Mouse (Mus musculus): ENCODE results near the gene Slit3. TPM values are rescaled to one million over a fixed set of nuclear protein-coding genes. Genes with fewer than 3 reads are reported as not detected.

The Slit3 gene
- polyA plus RNA-seq, 1 experiment from 2014 or later, result 9.0 TPM

- H3K9me3 ChIP-seq (ENCODE audit: control insufficient read depth, low read length), result no peaks in the 10 kb centered on the region
- H3K27ac ChIP-seq (ENCODE audit: low read depth, low read length), result no peak overlapping the region
- H3K4me3 ChIP-seq (ENCODE audit: low read length), result no peak overlapping the region
- 44% methylated on average over 5 of the region's 5 CpGs for WGBS
- no peaks in the 10 kb centered on the region for H3K36me3 ChIP-seq (ENCODE audit: control insufficient read depth, insufficient read depth, low read length)
- H3K4me2 ChIP-seq (ENCODE audit: low read length), result no peak overlapping the region
- no peak for ATAC-seq
- H3K27me3 ChIP-seq (replicated peaks; ENCODE audit: control insufficient read depth, insufficient read depth, low read length), result no peaks in the 10 kb centered on the region; the same call in 1 of the 2 replicates
- no peaks in the 10 kb centered on the region; the same call in 1 of the 2 replicates for H3K4me1 ChIP-seq (ENCODE audit: control insufficient read depth, insufficient read depth, low read depth, low read length)
- no peak overlapping the region for H3K9ac ChIP-seq (ENCODE audit: low read depth, low read length)
Measured at GRCm38 (mm10) chr11:35491701-35492100, 370.7 kb downstream of the Slit3 start.

DNA sequence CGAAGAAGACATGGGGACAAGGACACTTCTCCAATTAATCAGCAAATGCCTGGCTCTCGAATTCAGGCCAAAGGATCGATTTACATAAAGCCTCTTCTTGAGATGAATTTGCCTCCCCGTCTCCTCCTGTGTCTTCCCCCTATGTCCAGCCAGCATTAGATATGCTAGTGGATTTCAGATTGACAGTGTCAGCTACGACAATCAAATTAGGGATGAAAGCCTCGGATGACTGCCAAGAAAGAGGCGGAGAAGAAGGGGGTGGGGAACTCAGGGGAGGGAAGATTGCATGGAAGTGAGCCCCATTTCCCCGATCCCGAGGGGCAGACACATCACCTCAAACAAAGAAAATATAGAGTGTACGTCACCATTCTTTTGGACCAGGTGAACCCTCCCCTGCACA, 375.9 kb downstream of the Slit3 start:
- no peak for ATAC-seq
- Histone ChIP-seq H3K9me3 (ENCODE audit: control insufficient read depth, low read length) (no peaks in the 10 kb centered on the region), H3K4me1 (ENCODE audit: control insufficient read depth, insufficient read depth, low read depth, low read length) (0 out of 2 replicates have a peak, but pooled peaks cover 2% of the 10 kb centered on the region), H3K4me2 (ENCODE audit: low read length) (no peak overlapping the region), H3K9ac (ENCODE audit: low read depth, low read length) (no peak overlapping the region), H3K4me3 (ENCODE audit: low read length) (no peak overlapping the region), H3K36me3 (ENCODE audit: control insufficient read depth, insufficient read depth, low read length) (no peaks in the 10 kb centered on the region), H3K27ac (ENCODE audit: low read depth, low read length) (no peak overlapping the region), H3K27me3 (replicated peaks; ENCODE audit: control insufficient read depth, insufficient read depth, low read length) (no peaks in the 10 kb centered on the region; the same call in 1 of the 2 replicates)
- 49% methylated on average over 10 of the region's 10 CpGs for WGBS

GRCm38 (mm10) chr11:35497961-35498360, 376.9 kb downstream of the Slit3 start:
- no peak overlapping the region for H3K27ac ChIP-seq (ENCODE audit: low read depth, low read length)
- H3K4me1 ChIP-seq (ENCODE audit: control insufficient read depth, insufficient read depth, low read depth, low read length), result 0 out of 2 replicates have a peak, but pooled peaks cover 2% of the 10 kb centered on the region
- no peak overlapping the region for H3K4me3 ChIP-seq (ENCODE audit: low read length)
- no peak for ATAC-seq
- no peaks in the 10 kb centered on the region for H3K9me3 ChIP-seq (ENCODE audit: control insufficient read depth, low read length)
- H3K36me3 ChIP-seq (ENCODE audit: control insufficient read depth, insufficient read depth, low read length), result no peaks in the 10 kb centered on the region
- 66% methylated on average over 8 of the region's 8 CpGs for WGBS
- H3K4me2 ChIP-seq (ENCODE audit: low read length), result no peak overlapping the region
- H3K27me3 ChIP-seq (replicated peaks; ENCODE audit: control insufficient read depth, insufficient read depth, low read length), result no peaks in the 10 kb centered on the region; the same call in 1 of the 2 replicates
- no peak overlapping the region for H3K9ac ChIP-seq (ENCODE audit: low read depth, low read length)

GRCm38 (mm10) chr11:35502128-35502527, 381.1 kb downstream of the Slit3 start:
- H3K9me3 ChIP-seq (ENCODE audit: control insufficient read depth, low read length), result no peaks in the 10 kb centered on the region
- H3K9ac ChIP-seq (ENCODE audit: low read depth, low read length), result no peak overlapping the region
- 0 out of 2 replicates have a peak, but pooled peaks cover 2% of the 10 kb centered on the region for H3K4me1 ChIP-seq (ENCODE audit: control insufficient read depth, insufficient read depth, low read depth, low read length)
- no peak overlapping the region for H3K4me3 ChIP-seq (ENCODE audit: low read length)
- 9% methylated on average over 3 of the region's 3 CpGs for WGBS
- no peak overlapping the region for H3K4me2 ChIP-seq (ENCODE audit: low read length)
- H3K36me3 ChIP-seq (ENCODE audit: control insufficient read depth, insufficient read depth, low read length), result no peaks in the 10 kb centered on the region
- no peak overlapping the region for H3K27ac ChIP-seq (ENCODE audit: low read depth, low read length)
- H3K27me3 ChIP-seq (replicated peaks; ENCODE audit: control insufficient read depth, insufficient read depth, low read length), result no peaks in the 10 kb centered on the region; the same call in 1 of the 2 replicates
- no peak for ATAC-seq

DNA sequence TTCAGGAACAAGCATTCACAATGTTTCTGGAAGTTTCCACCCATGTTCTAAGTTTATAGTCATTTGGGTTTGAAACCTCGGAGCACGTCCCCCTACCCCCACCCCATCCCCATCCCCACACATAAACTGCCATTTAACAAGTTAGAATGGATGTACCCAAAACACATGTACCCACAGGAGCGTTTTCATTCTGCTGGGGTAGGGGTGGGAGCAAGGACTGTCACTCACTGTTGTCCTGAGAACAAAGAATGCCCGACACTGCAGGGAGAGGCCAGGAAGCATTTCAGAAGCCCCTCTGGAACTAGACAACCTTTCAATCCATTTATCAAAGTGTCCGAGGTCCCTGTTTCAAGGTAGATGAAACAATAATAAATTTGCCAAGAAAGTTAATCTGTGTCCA, 383.0 kb downstream of the Slit3 start:
- no peak for ATAC-seq
- no peak overlapping the region for H3K27ac ChIP-seq (ENCODE audit: low read depth, low read length)
- no peak overlapping the region for H3K4me3 ChIP-seq (ENCODE audit: low read length)
- no peaks in the 10 kb centered on the region for H3K36me3 ChIP-seq (ENCODE audit: control insufficient read depth, insufficient read depth, low read length)
- peaks cover 5% of the 10 kb centered on the region; the same call in 1 of the 2 replicates for H3K4me1 ChIP-seq (ENCODE audit: control insufficient read depth, insufficient read depth, low read depth, low read length)
- H3K27me3 ChIP-seq (replicated peaks; ENCODE audit: control insufficient read depth, insufficient read depth, low read length), result no peaks in the 10 kb centered on the region; the same call in 1 of the 2 replicates
- H3K9ac ChIP-seq (ENCODE audit: low read depth, low read length), result no peak overlapping the region
- no peak overlapping the region for H3K4me2 ChIP-seq (ENCODE audit: low read length)
- H3K9me3 ChIP-seq (ENCODE audit: control insufficient read depth, low read length), result no peaks in the 10 kb centered on the region
- 18% methylated on average over 5 of the region's 5 CpGs for WGBS

DNA sequence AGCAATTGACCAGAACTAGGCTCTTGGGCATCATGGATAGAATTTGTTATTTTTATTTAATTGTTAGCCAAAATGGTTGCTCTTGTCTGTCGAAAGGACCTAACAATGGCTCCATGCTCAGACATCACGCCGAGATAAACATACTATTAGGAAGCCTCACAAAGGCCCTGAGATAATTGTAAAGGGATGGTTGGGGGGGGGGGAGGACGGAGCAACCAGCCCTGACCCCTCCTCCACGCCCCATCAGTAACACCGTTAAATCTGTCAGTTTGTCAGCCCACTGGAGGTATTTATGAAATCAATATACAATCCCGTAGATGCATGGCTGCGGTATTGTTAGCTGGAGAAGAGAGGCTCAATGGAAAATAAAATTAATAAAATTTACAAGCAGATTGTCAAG, 383.9 kb downstream of the Slit3 start:
- ATAC-seq, result no peak
- H3K9ac ChIP-seq (ENCODE audit: low read depth, low read length), result no peak overlapping the region
- WGBS, result 34% methylated on average over 8 of the region's 8 CpGs
- H3K27me3 ChIP-seq (replicated peaks; ENCODE audit: control insufficient read depth, insufficient read depth, low read length), result no peaks in the 10 kb centered on the region; the same call in 1 of the 2 replicates
- H3K4me3 ChIP-seq (ENCODE audit: low read length), result no peak overlapping the region
- H3K9me3 ChIP-seq (ENCODE audit: control insufficient read depth, low read length), result no peaks in the 10 kb centered on the region
- no peak overlapping the region for H3K4me2 ChIP-seq (ENCODE audit: low read length)
- H3K27ac ChIP-seq (ENCODE audit: low read depth, low read length), result no peak overlapping the region
- H3K36me3 ChIP-seq (ENCODE audit: control insufficient read depth, insufficient read depth, low read length), result no peaks in the 10 kb centered on the region
- H3K4me1 ChIP-seq (ENCODE audit: control insufficient read depth, insufficient read depth, low read depth, low read length), result peaks cover 5% of the 10 kb centered on the region; the same call in 1 of the 2 replicates

- no peak for ATAC-seq
Measured at GRCm38 (mm10) chr11:35505316-35505715, 384.3 kb downstream of the Slit3 start.

GRCm38 (mm10) chr11:35505817-35506216, 384.8 kb downstream of the Slit3 start:
- Histone ChIP-seq H3K27ac (ENCODE audit: low read depth, low read length) (no peak overlapping the region), H3K4me3 (ENCODE audit: low read length) (no peak overlapping the region), H3K9ac (ENCODE audit: low read depth, low read length) (no peak overlapping the region), H3K36me3 (ENCODE audit: control insufficient read depth, insufficient read depth, low read length) (no peaks in the 10 kb centered on the region), H3K4me2 (ENCODE audit: low read length) (no peak overlapping the region), H3K27me3 (replicated peaks; ENCODE audit: control insufficient read depth, insufficient read depth, low read length) (no peaks in the 10 kb centered on the region; the same call in 1 of the 2 replicates), H3K9me3 (ENCODE audit: control insufficient read depth, low read length) (no peaks in the 10 kb centered on the region), H3K4me1 (ENCODE audit: control insufficient read depth, insufficient read depth, low read depth, low read length) (peaks cover 5% of the 10 kb centered on the region; the same call in 1 of the 2 replicates)
- no peak for ATAC-seq
- 23% methylated on average over 9 of the region's 9 CpGs for WGBS

More at GRCm38 (mm10) chr11:35505316-35505715, 384.3 kb downstream of the Slit3 start:
- 56% methylated on average over 4 of the region's 4 CpGs for WGBS
- no peak overlapping the region for H3K9ac ChIP-seq (ENCODE audit: low read depth, low read length)
- no peaks in the 10 kb centered on the region; the same call in 1 of the 2 replicates for H3K27me3 ChIP-seq (replicated peaks; ENCODE audit: control insufficient read depth, insufficient read depth, low read length)
- H3K9me3 ChIP-seq (ENCODE audit: control insufficient read depth, low read length), result no peaks in the 10 kb centered on the region
- peaks cover 5% of the 10 kb centered on the region; the same call in 1 of the 2 replicates for H3K4me1 ChIP-seq (ENCODE audit: control insufficient read depth, insufficient read depth, low read depth, low read length)
- H3K36me3 ChIP-seq (ENCODE audit: control insufficient read depth, insufficient read depth, low read length), result no peaks in the 10 kb centered on the region
- H3K27ac ChIP-seq (ENCODE audit: low read depth, low read length), result no peak overlapping the region
- H3K4me3 ChIP-seq (ENCODE audit: low read length), result no peak overlapping the region
- H3K4me2 ChIP-seq (ENCODE audit: low read length), result no peak overlapping the region

- H3K27me3 ChIP-seq (replicated peaks; ENCODE audit: control insufficient read depth, insufficient read depth, low read length), result no peaks in the 10 kb centered on the region
Measured at GRCm38 (mm10) chr11:35507781-35508390, 386.9 kb downstream of the Slit3 start.

More at GRCm38 (mm10) chr11:35507781-35508390, 386.9 kb downstream of the Slit3 start:
- no peak overlapping the region for H3K4me2 ChIP-seq (ENCODE audit: low read length)
- H3K4me1 ChIP-seq (ENCODE audit: control insufficient read depth, insufficient read depth, low read depth, low read length), result peaks cover 8% of the 10 kb centered on the region
- H3K9ac ChIP-seq (ENCODE audit: low read depth, low read length), result no peak overlapping the region
- H3K4me3 ChIP-seq (ENCODE audit: low read length), result no peak overlapping the region
- 36% methylated on average over 9 of the region's 9 CpGs for WGBS
- H3K36me3 ChIP-seq (ENCODE audit: control insufficient read depth, insufficient read depth, low read length), result no peaks in the 10 kb centered on the region
- H3K27ac ChIP-seq (ENCODE audit: low read depth, low read length), result no peak overlapping the region
- no peak for ATAC-seq
- H3K9me3 ChIP-seq (ENCODE audit: control insufficient read depth, low read length), result no peaks in the 10 kb centered on the region

Measured in hindbrain, embryonic 16.5 days (tissue).